ENCODE assay signal across 8 mouse cellular contexts in genomic region chr8:120487377-120487728, GRCm38 (mm10).
DNase-seq lines count a peak whose midpoint lies in the region; ATAC-seq lines count a peak whose summit lies in the region.

No protein-coding gene starts in this region.

- peak overlapping the region; percentile 69 for H3K4me3 ChIP-seq in embryonic facial prominence, embryonic 13.5 days

- H3K27me3 ChIP-seq in embryonic facial prominence, embryonic 13.5 days: peaks cover 51% of the 10 kb centered on the region

- peaks cover 82% of the 10 kb centered on the region for H3K4me1 ChIP-seq in embryonic facial prominence, embryonic 13.5 days

- peak overlapping the region; percentile 92 for H3K27ac ChIP-seq in embryonic facial prominence, embryonic 13.5 days

- H3K36me3 ChIP-seq in embryonic facial prominence, embryonic 13.5 days: no peaks in the 10 kb centered on the region

- ATAC-seq in embryonic facial prominence, embryonic 13.5 days (ENCODE audit: insufficient number of reproducible peaks, insufficient read depth, low FRiP score, low TSS enrichment, low read depth): no peak
- ATAC-seq in inflammation-experienced regulatory T-cells, adult 6 months: peak; percentile 3
- no peak for ATAC-seq in erythroid progenitor cell, adult 5-6 weeks (replicated peaks; ENCODE audit: low FRiP score, poor library complexity, severe bottlenecking)
- ATAC-seq in monocyte, adult 5-6 weeks (replicated peaks; ENCODE audit: insufficient number of reproducible peaks, low FRiP score, low TSS enrichment, poor library complexity, severe bottlenecking): no peak

- peak overlapping the region; percentile 80 for H3K9ac ChIP-seq in embryonic facial prominence, embryonic 13.5 days

- 0% methylated on average over 29 of the region's 34 CpGs for WGBS in embryonic facial prominence, embryonic 13.5 days

- H3K9me3 ChIP-seq in embryonic facial prominence, embryonic 13.5 days: no peaks in the 10 kb centered on the region

- peak overlapping the region; percentile 91 for H3K4me2 ChIP-seq in embryonic facial prominence, embryonic 13.5 days

- peak; percentile 50 to 64 for DNase-seq in urinary bladder, adult 18-20 months (ENCODE audit: low spot score in 2 of 2)
- no peak for DNase-seq in urinary bladder, adult 2 months (ENCODE audit: low spot score)
- peak; percentile 69 for DNase-seq in lung, postnatal 10 days
- DNase-seq in yolk sac, embryonic 10.5 days (ENCODE audit: low spot score): peak; percentile 46
